Mouse (Mus musculus) liver, postnatal 0 days (tissue): Measurements from ENCODE around the gene Clcn6. TPM values are rescaled to one million over a fixed set of nuclear protein-coding genes. Genes with fewer than 3 reads are reported as not detected.

Experiments used
- ATAC-seq: fragments of 200-750 bp; cut with Nextera tagmentation; 2 replicates; pipeline ENCODE4 v1.8.0; 2017; ENCODE audit warnings: mild to moderate bottlenecking, moderate library complexity
- DNase-seq: peaks from one replicate; pipeline ENCODE4 v3.0.0-alpha.2; 2016
- H3K27ac ChIP-seq: fragments of 300-500 bp; sonication (generic); 2 replicates; pipeline ENCODE4 v1.5.1; 2014; ENCODE audit warnings: antibody characterized with exemption, moderate library complexity, mild to moderate bottlenecking, low read depth
- H3K27me3 ChIP-seq: fragments of 300-500 bp; sonication (generic); 2 replicates; pipeline ENCODE4 v1.6.1; 2014; ENCODE audit warnings: low read length, control low read depth, mixed read lengths; ENCODE audit not compliant: insufficient read depth
- H3K36me3 ChIP-seq: fragments of 300-500 bp; sonication (generic); replicated peaks from 2 replicates; pipeline ENCODE4 v1.6.1; 2014; ENCODE audit warnings: mild to moderate bottlenecking, control low read depth, low read length, moderate library complexity, mixed read lengths; ENCODE audit not compliant: insufficient read depth
- H3K4me1 ChIP-seq: fragments of 300-500 bp; sonication (generic); 2 replicates; pipeline ENCODE4 v1.6.1; 2014; ENCODE audit warnings: antibody characterized with exemption, mild to moderate bottlenecking, control low read depth; ENCODE audit not compliant: insufficient read depth
- H3K4me2 ChIP-seq: fragments of 300-500 bp; sonication (generic); 2 replicates; pipeline ENCODE4 v1.6.1; 2014; ENCODE audit warnings: low read depth, mild to moderate bottlenecking, low read length, moderate library complexity, mixed read lengths
- H3K4me3 ChIP-seq: fragments of 300-500 bp; sonication (generic); 2 replicates; pipeline ENCODE4 v1.5.1; 2014; ENCODE audit warnings: low read depth, low read length
- H3K9ac ChIP-seq: fragments of 300-500 bp; sonication (generic); replicated peaks from 2 replicates; pipeline ENCODE4 v1.6.1; 2014; ENCODE audit warnings: mild to moderate bottlenecking, moderate library complexity
- H3K9me3 ChIP-seq: fragments of 300-500 bp; sonication (generic); 2 replicates; pipeline ENCODE4 v1.6.1; 2016; ENCODE audit warnings: mild to moderate bottlenecking, control low read depth, low read length, mixed read lengths
- CTCF ChIP-seq: sonication (generic); IDR thresholded peaks from 2 replicates; pipeline ENCODE4 v1.5.1; 2016; ENCODE audit warnings: antibody characterized with exemption, low read depth
- EP300 ChIP-seq: IDR thresholded peaks from 2 replicates; pipeline ENCODE4 v1.6.1; 2016; ENCODE audit warnings: antibody characterized with exemption, low read depth, mild to moderate bottlenecking
- WGBS: fragments of 180-500 bp; shearing (Covaris S2); extraction: QIAGEN DNeasy Blood & Tissue Kit; methylation state at CpG from one replicate; pipeline ENCODE4 v1.1.7; 2014; ENCODE audit not compliant: insufficient replicate concordance; 5-methylcytosine and 5-hydroxymethylcytosine counted together
- polyA plus RNA-seq: library from polyadenylated mRNA; unstranded; fragments of >200 nt; fragmentation: Nextera tagmentation; extraction: Ambion mirVana; gene quantifications from 2 replicates; pipeline ENCODE4 v1.2.1, GENCODE M21; 2015

The Clcn6 gene
- polyA plus RNA-seq, 1 experiment from 2014 or later: 0.79 TPM

- peak overlapping the region; percentile 81 for H3K9ac ChIP-seq
- peaks cover 62% of the 10 kb centered on the region for H3K4me1 ChIP-seq
- no peaks in the 10 kb centered on the region for H3K9me3 ChIP-seq
- peak overlapping the region; percentile 73 for H3K4me3 ChIP-seq
- DNase-seq (no peak), ATAC-seq (no peak)
- 16% methylated on average over 16 of the region's 16 CpGs for WGBS
- peak overlapping the region; percentile 95 for H3K4me2 ChIP-seq
- TF ChIP-seq CTCF (no peak), EP300 (no peak)
- H3K36me3 ChIP-seq: peaks cover 16% of the 10 kb centered on the region
- peak overlapping the region; percentile 90 for H3K27ac ChIP-seq
- H3K27me3 ChIP-seq: no peaks in the 10 kb centered on the region
Measured at GRCm38 (mm10) chr4:148041611-148042191, 3.1 kb upstream of the Clcn6 start.

GRCm38 (mm10) chr4:148040933-148041610, 2.5 kb upstream of the Clcn6 start:
- Histone ChIP-seq H3K9me3 (no peaks in the 10 kb centered on the region), H3K27me3 (no peaks in the 10 kb centered on the region), H3K4me3 (peak overlapping the region; percentile 73), H3K9ac (peak overlapping the region; percentile 81), H3K27ac (peak overlapping the region; percentile 90), H3K36me3 (peaks cover 15% of the 10 kb centered on the region), H3K4me1 (peaks cover 57% of the 10 kb centered on the region), H3K4me2 (peak overlapping the region; percentile 95)
- ATAC-seq: no peak
- 10% methylated on average over 19 of the region's 19 CpGs for WGBS
- TF ChIP-seq CTCF (no peak), EP300 (no peak)
- DNase-seq: peak; percentile 73

- peak overlapping the region; percentile 73 for H3K4me3 ChIP-seq
- H3K36me3 ChIP-seq: peaks cover 12% of the 10 kb centered on the region
- TF ChIP-seq CTCF: no peak
- TF ChIP-seq EP300: no peak
- peak overlapping the region; percentile 90 for H3K27ac ChIP-seq
- DNase-seq: no peak
- no peaks in the 10 kb centered on the region for H3K27me3 ChIP-seq
- peak overlapping the region; percentile 81 for H3K9ac ChIP-seq
- no peak for ATAC-seq
- peak overlapping the region; percentile 95 for H3K4me2 ChIP-seq
- WGBS: 65% methylated on average over 15 of the region's 15 CpGs
- no peaks in the 10 kb centered on the region for H3K9me3 ChIP-seq
- H3K4me1 ChIP-seq: peaks cover 54% of the 10 kb centered on the region
Measured at GRCm38 (mm10) chr4:148040029-148040830, 1.6 kb upstream of the Clcn6 start.

GRCm38 (mm10) chr4:148039254-148040028, 820 bp upstream of the Clcn6 start:
- no peak for DNase-seq
- Histone ChIP-seq H3K4me1 (peaks cover 50% of the 10 kb centered on the region), H3K4me3 (peak overlapping the region; percentile 73), H3K27ac (peak overlapping the region; percentile 90), H3K9me3 (no peaks in the 10 kb centered on the region), H3K4me2 (peak overlapping the region; percentile 95), H3K27me3 (no peaks in the 10 kb centered on the region), H3K9ac (peak overlapping the region; percentile 81), H3K36me3 (peaks cover 8% of the 10 kb centered on the region)
- WGBS: 15% methylated on average over 19 of the region's 19 CpGs
- peak; percentile 11 for ATAC-seq
- TF ChIP-seq CTCF: no peak
- 0 out of 2 replicates have a peak, but pooled peaks have one; percentile 33 for TF ChIP-seq EP300

GRCm38 (mm10) chr4:148038079-148038599, 482 bp downstream of the Clcn6 start:
- WGBS: 7% methylated on average over 24 of the region's 26 CpGs
- H3K27me3 ChIP-seq: no peaks in the 10 kb centered on the region
- 0 out of 2 replicates have a peak, but pooled peaks cover 2% of the 10 kb centered on the region for H3K36me3 ChIP-seq
- H3K4me3 ChIP-seq: peak overlapping the region; percentile 73
- DNase-seq (no peak), ATAC-seq (no peak)
- no peaks in the 10 kb centered on the region for H3K9me3 ChIP-seq
- peak overlapping the region; percentile 71 for H3K9ac ChIP-seq
- H3K4me1 ChIP-seq: peaks cover 45% of the 10 kb centered on the region
- H3K27ac ChIP-seq: peak overlapping the region; percentile 80
- peak overlapping the region; percentile 95 for H3K4me2 ChIP-seq
- TF ChIP-seq EP300 (no peak), CTCF (peak; percentile 19; the same call in 1 of the 2 replicates)
